Mouse (Mus musculus): ENCODE results near the gene Fam216b. TPM values are rescaled to one million over a fixed set of nuclear protein-coding genes. Genes with fewer than 3 reads are reported as not detected.

The Fam216b gene
- not detected in 4 replicates for total RNA-seq (2023; ENCODE audit: inconsistent age)

DNA sequence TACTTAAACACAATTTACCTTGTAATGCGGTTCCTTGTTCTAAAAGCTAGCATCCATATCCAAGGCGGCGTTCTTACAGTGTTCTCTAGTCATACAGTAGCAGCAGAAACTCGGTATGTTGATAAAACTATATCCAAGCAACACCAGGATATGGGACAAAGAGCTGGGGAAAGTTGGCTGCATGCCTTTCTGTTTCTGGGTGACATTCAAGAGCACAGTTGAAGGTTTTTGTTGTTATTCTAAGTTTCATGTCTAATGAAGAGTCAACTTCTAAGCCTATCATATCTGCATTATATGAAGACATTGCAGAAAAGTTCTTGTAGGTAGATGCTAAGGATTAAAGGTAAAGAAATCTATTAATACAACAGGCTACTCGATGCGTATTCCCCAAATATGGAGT lies at the start of gene Fam216b:
Gene Fam216b, minus strand, starts transcription at position 101 of the 400 bp plus-strand sequence.

Other genes with a start within 250 kb of the Fam216b start
- 22.1 to 28.6 TPM (median 25.4 TPM) in 4 replicates for gene Dnajc15, start 213.9 kb downstream of the Fam216b start, total RNA-seq (2023; ENCODE audit: inconsistent age)
- 47.6 to 59.9 TPM (median 50.4 TPM) in 4 replicates for gene Epsti1, start 184.8 kb downstream of the Fam216b start, total RNA-seq (2023; ENCODE audit: inconsistent age)
- 0.87 to 0.90 TPM in 2 of 4 replicates, not detected in the others for gene Tnfsf11, start 219.0 kb upstream of the Fam216b start, total RNA-seq (2023; ENCODE audit: inconsistent age)

Data from B cell, adult (primary cell).